Mouse (Mus musculus): ENCODE measurements at regions not wholly inside any gene's neighbourhood (a gene's known extent, or its start where the extent isn't known, plus 50 kb on each side); places are given as distances from the start of the nearest gene placed in this dataset.

DNA sequence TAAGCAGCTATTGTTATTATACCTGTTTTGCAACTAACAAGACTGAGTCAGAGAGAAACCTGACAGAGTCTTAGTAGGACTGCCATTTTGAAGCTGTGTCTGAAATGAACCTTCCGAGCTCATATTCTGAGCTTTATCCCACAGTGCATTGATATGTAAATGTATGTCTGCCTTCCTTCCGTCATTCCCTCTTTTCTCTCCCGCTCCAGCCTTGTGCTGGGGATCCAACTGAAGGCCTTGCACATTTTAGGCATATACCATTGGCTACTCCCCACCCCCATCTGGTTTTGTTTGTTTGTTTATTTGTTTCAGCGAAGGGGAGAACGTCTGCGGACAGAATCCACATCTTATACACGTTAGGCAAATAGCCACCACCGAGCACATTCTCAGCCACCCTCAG, 57.2 kb upstream of the Map4k3 start:
- Histone ChIP-seq H3K27me3 (ENCODE audit: control insufficient read depth, insufficient read depth, low read length) (no peaks in the 10 kb centered on the region), H3K36me3 (ENCODE audit: control insufficient read depth, insufficient read depth, low read length) (no peaks in the 10 kb centered on the region), H3K4me1 (ENCODE audit: control insufficient read depth, insufficient read depth, insufficient read length, low read length) (peaks cover 6% of the 10 kb centered on the region), H3K27ac (ENCODE audit: insufficient read depth, low read depth, low read length) (no peak overlapping the region), H3K4me3 (ENCODE audit: low read depth, low read length) (no peak overlapping the region)
- no peak for TF ChIP-seq CTCF (IDR thresholded peaks at IDR 0.05; ENCODE audit: extremely low read depth, insufficient read length, insufficient replicate concordance, low read depth, low read length)
- 80% methylated on average over 8 of the region's 8 CpGs for WGBS

DNA sequence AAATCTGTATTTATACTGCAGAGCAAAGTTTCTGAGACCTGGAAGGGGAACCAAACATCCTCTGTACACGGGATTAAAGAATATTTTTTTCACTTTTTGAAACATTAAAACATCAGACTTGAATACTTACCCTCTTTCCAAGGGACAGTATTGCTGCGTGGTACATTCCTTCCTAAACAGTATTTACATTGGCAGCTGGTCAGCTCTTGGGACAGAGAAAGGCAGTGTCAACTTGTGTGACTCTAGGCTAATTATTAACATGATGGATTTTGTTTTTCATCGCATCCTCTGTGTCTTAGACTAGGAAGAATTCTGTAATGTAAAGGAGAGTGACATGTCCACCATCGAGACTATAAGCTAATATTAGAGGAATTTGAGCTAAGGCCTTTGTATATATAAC, 56.8 kb upstream of the Map4k3 start:
- no peaks in the 10 kb centered on the region for H3K36me3 ChIP-seq (ENCODE audit: control insufficient read depth, insufficient read depth, low read length)
- H3K27me3 ChIP-seq (ENCODE audit: control insufficient read depth, insufficient read depth, low read length) = no peaks in the 10 kb centered on the region
- no peak for TF ChIP-seq POLR2A (IDR thresholded peaks at IDR 0.05; ENCODE audit: low read depth, low read length)
- no peak for TF ChIP-seq CTCF (IDR thresholded peaks at IDR 0.05; ENCODE audit: extremely low read depth, insufficient read length, insufficient replicate concordance, low read depth, low read length)
- WGBS = 20% methylated on average over 4 of the region's 4 CpGs
- no peak overlapping the region for H3K27ac ChIP-seq (ENCODE audit: insufficient read depth, low read depth, low read length)
- no peak overlapping the region for H3K4me3 ChIP-seq (ENCODE audit: low read depth, low read length)
- H3K4me1 ChIP-seq (ENCODE audit: control insufficient read depth, insufficient read depth, insufficient read length, low read length) = peaks cover 6% of the 10 kb centered on the region

DNA sequence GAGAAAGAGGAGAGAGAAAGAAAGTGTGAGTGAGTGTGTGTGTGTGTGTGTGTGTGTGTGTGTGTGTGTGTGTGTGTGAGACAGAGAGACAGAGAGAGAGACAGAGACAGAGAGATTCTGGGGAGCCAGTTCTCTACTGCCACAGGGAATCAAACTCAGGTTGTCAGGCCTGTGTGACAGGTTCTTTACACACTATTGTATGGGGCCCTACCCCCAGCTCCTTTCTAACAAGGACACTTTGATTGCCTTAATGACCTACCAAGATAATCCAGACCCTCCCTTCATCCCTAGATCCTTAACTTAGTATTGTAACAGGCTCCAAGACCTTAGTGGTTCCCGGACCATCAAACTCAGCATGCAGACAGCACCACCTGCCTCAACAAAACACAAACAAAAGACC, 53.9 kb upstream of the Map4k3 start:
- no peak overlapping the region for H3K4me3 ChIP-seq (ENCODE audit: low read depth, low read length)
- TF ChIP-seq CTCF (IDR thresholded peaks at IDR 0.05; ENCODE audit: extremely low read depth, insufficient read length, insufficient replicate concordance, low read depth, low read length) (no peak), POLR2A (IDR thresholded peaks at IDR 0.05; ENCODE audit: low read depth, low read length) (no peak)
- no peak overlapping the region for H3K27ac ChIP-seq (ENCODE audit: insufficient read depth, low read depth, low read length)
- H3K27me3 ChIP-seq (ENCODE audit: control insufficient read depth, insufficient read depth, low read length) = no peaks in the 10 kb centered on the region
- peaks cover 6% of the 10 kb centered on the region for H3K4me1 ChIP-seq (ENCODE audit: control insufficient read depth, insufficient read depth, insufficient read length, low read length)
- H3K36me3 ChIP-seq (ENCODE audit: control insufficient read depth, insufficient read depth, low read length) = no peaks in the 10 kb centered on the region
- WGBS = 13% methylated on average over 1 of the region's 1 CpGs

DNA sequence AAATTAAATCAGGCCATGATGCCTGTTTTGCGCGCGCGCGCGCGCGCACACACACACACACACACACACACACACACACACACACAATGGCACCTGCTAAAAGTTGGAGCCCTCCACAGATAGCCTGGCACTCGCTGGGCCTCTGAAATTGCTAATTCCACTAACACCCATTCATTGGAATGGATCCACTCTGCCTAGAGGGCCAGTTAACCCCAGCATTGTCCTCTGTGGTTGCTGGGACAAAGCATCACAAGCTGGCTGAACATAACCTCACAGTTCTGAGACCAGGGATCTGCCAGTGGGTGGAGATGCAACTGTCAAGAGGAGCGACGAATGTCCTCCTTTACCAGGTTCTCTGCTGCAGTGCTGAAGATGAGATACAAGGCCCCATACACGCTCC, 53.3 kb upstream of the Map4k3 start:
- Histone ChIP-seq H3K4me1 (ENCODE audit: control insufficient read depth, insufficient read depth, insufficient read length, low read length) (peaks cover 2% of the 10 kb centered on the region), H3K27ac (ENCODE audit: insufficient read depth, low read depth, low read length) (no peak overlapping the region), H3K27me3 (ENCODE audit: control insufficient read depth, insufficient read depth, low read length) (no peaks in the 10 kb centered on the region), H3K4me3 (ENCODE audit: low read depth, low read length) (no peak overlapping the region), H3K36me3 (ENCODE audit: control insufficient read depth, insufficient read depth, low read length) (no peaks in the 10 kb centered on the region)
- TF ChIP-seq CTCF (IDR thresholded peaks at IDR 0.05; ENCODE audit: extremely low read depth, insufficient read length, insufficient replicate concordance, low read depth, low read length) (no peak), POLR2A (IDR thresholded peaks at IDR 0.05; ENCODE audit: low read depth, low read length) (no peak)
- 96% methylated on average over 12 of the region's 12 CpGs for WGBS

DNA sequence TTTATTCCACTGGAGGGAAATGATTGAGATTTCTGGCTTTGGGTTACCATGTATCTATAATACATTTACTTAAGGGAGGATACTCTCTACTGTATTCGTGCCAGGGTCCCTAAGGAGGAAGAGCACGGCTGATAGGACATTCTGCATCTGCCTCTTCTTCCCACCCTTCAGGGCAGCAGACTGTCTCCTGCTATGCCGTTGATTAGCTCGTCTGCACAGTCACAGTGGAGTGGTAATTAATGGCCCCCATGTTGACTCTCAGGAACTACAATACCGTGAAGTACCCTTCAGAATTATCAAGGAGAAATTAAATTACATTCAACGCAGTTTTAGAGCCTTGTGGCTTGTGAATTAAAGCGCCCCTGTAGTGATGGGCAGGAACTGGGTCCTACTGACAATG, 52.0 kb upstream of the Map4k3 start:
- H3K4me1 ChIP-seq (ENCODE audit: control insufficient read depth, insufficient read depth, insufficient read length, low read length) = no peaks in the 10 kb centered on the region
- no peak for TF ChIP-seq POLR2A (IDR thresholded peaks at IDR 0.05; ENCODE audit: low read depth, low read length)
- no peak for TF ChIP-seq CTCF (IDR thresholded peaks at IDR 0.05; ENCODE audit: extremely low read depth, insufficient read length, insufficient replicate concordance, low read depth, low read length)
- 85% methylated on average over 7 of the region's 7 CpGs for WGBS

DNA sequence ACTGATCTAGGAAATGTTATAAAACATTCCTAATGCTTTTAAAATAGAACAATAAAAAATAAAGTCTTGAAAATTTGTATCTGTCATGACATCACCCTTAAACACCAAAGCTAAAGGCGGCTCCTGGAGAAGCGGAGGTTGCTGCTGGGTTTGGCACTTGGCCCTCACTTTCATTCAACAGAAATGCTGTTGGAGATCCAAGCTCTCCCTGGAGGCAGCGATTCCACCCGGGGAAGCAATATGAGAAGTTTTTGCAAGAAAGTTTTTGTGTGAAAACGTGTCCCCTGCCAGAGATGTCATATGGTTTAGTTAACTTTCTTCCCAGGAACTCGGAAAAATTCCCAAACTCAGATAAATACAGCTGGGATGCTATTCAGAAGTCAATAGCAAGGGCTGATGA, 51.5 kb upstream of the Map4k3 start:
- Histone ChIP-seq H3K4me3 (ENCODE audit: low read depth, low read length) (no peak overlapping the region), H3K27me3 (ENCODE audit: control insufficient read depth, insufficient read depth, low read length) (no peaks in the 10 kb centered on the region), H3K36me3 (ENCODE audit: control insufficient read depth, insufficient read depth, low read length) (no peaks in the 10 kb centered on the region), H3K27ac (ENCODE audit: insufficient read depth, low read depth, low read length) (no peak overlapping the region), H3K4me1 (ENCODE audit: control insufficient read depth, insufficient read depth, insufficient read length, low read length) (no peaks in the 10 kb centered on the region)
- WGBS = 73% methylated on average over 6 of the region's 6 CpGs
- TF ChIP-seq CTCF (IDR thresholded peaks at IDR 0.05; ENCODE audit: extremely low read depth, insufficient read length, insufficient replicate concordance, low read depth, low read length) = no peak
- no peak for TF ChIP-seq POLR2A (IDR thresholded peaks at IDR 0.05; ENCODE audit: low read depth, low read length)

More for the DNA sequence above, 52.0 kb upstream of the Map4k3 start:
- H3K27ac ChIP-seq (ENCODE audit: insufficient read depth, low read depth, low read length) = no peak overlapping the region
- H3K27me3 ChIP-seq (ENCODE audit: control insufficient read depth, insufficient read depth, low read length) = no peaks in the 10 kb centered on the region
- H3K4me3 ChIP-seq (ENCODE audit: low read depth, low read length) = no peak overlapping the region
- no peaks in the 10 kb centered on the region for H3K36me3 ChIP-seq (ENCODE audit: control insufficient read depth, insufficient read depth, low read length)

All from small intestine, adult 2 months (tissue).